Mouse (Mus musculus): ENCODE data around the gene Ercc1.

Ercc1 gene

GRCm38 (mm10) chr7:19309884-19310641, 34.5 kb upstream of the Ercc1 start, which contains the start of gene Fosb:
Gene Fosb (minus strand): TSS chr7:19310051.
- DNase-seq: peak; percentile 97

GRCm38 (mm10) chr7:19311991-19312390, 32.6 kb upstream of the Ercc1 start:
- no peak for DNase-seq

- no peak for DNase-seq
Measured at GRCm38 (mm10) chr7:19314033-19314432, 30.5 kb upstream of the Ercc1 start.

- no peak for DNase-seq
Measured at GRCm38 (mm10) chr7:19316451-19317161, 28.0 kb upstream of the Ercc1 start.

- DNase-seq: no peak
Measured at GRCm38 (mm10) chr7:19318201-19318600, 26.4 kb upstream of the Ercc1 start.

GRCm38 (mm10) chr7:19318676-19319075, 25.9 kb upstream of the Ercc1 start:
- DNase-seq: no peak

- no peak for DNase-seq
Measured at GRCm38 (mm10) chr7:19319458-19319857, 25.1 kb upstream of the Ercc1 start.

GRCm38 (mm10) chr7:19319906-19320305, 24.7 kb upstream of the Ercc1 start:
- peak; percentile 96 for DNase-seq

GRCm38 (mm10) chr7:19320637-19321036, 23.9 kb upstream of the Ercc1 start:
- no peak for DNase-seq

- no peak for DNase-seq
Measured at GRCm38 (mm10) chr7:19321464-19321863, 23.1 kb upstream of the Ercc1 start.

- DNase-seq: no peak
Measured at GRCm38 (mm10) chr7:19322489-19322888, 22.1 kb upstream of the Ercc1 start.

GRCm38 (mm10) chr7:19324221-19324620, 20.4 kb upstream of the Ercc1 start:
- DNase-seq: no peak

- no peak for DNase-seq
Measured at GRCm38 (mm10) chr7:19325262-19326199, 19.0 kb upstream of the Ercc1 start.

- DNase-seq: peak in 1 of 2 experiments; percentile 58
Measured at GRCm38 (mm10) chr7:19326359-19326758, 18.2 kb upstream of the Ercc1 start.

- peak; percentile 74 to 81 for DNase-seq
Measured at GRCm38 (mm10) chr7:19327128-19327527, 17.4 kb upstream of the Ercc1 start.

GRCm38 (mm10) chr7:19327782-19328181, 16.8 kb upstream of the Ercc1 start:
- DNase-seq: no peak

GRCm38 (mm10) chr7:19328425-19328824, 16.2 kb upstream of the Ercc1 start:
- peak in 1 of 2 experiments; percentile 32 for DNase-seq

GRCm38 (mm10) chr7:19331910-19332309, 12.7 kb upstream of the Ercc1 start:
- DNase-seq: no peak

- DNase-seq: peak; percentile 76 to 81
Measured at GRCm38 (mm10) chr7:19332709-19333352, 11.7 kb upstream of the Ercc1 start.

GRCm38 (mm10) chr7:19335583-19335982, 9.0 kb upstream of the Ercc1 start:
- DNase-seq: no peak

GRCm38 (mm10) chr7:19337122-19337521, 7.5 kb upstream of the Ercc1 start:
- DNase-seq: no peak

GRCm38 (mm10) chr7:19338060-19338459, 6.5 kb upstream of the Ercc1 start:
- no peak for DNase-seq

All from cerebellum, postnatal 14 days (tissue).